Mouse (Mus musculus) embryonic facial prominence, embryonic 15.5 days (tissue): ENCODE data around the gene Arhgap4. TPM values are rescaled to one million over a fixed set of nuclear protein-coding genes. Genes with fewer than 3 reads are reported as not detected.

ENCODE experiments used
- polyA plus RNA-seq: library from polyadenylated mRNA; unstranded; fragments of >200 nt; fragmentation: Nextera tagmentation; extraction: Ambion mirVana; gene quantifications from 2 replicates; pipeline ENCODE4 v1.2.1, GENCODE M21; 2015

Arhgap4 gene
- polyA plus RNA-seq, 1 experiment from 2014 or later = 5.1 TPM

Other genes with a start within 250 kb of the Arhgap4 start
- 8.9 and 9.7 TPM in 2 replicates for gene Slc6a8, start 248.7 kb downstream of the Arhgap4 start, polyA plus RNA-seq
- 254 and 265 TPM in 2 replicates for gene Bcap31, start 205.7 kb downstream of the Arhgap4 start, polyA plus RNA-seq
- gene Abcd1, start 205.3 kb downstream of the Arhgap4 start, polyA plus RNA-seq = 19.4 and 20.2 TPM in 2 replicates
- 1.1 and 1.6 TPM in 2 replicates for gene Plxnb3, start 164.8 kb downstream of the Arhgap4 start, polyA plus RNA-seq
- 35.3 and 49.9 TPM in 2 replicates for gene Srpk3, start 147.5 kb downstream of the Arhgap4 start, polyA plus RNA-seq
- gene Idh3g, start 135.0 kb downstream of the Arhgap4 start, polyA plus RNA-seq = 193 and 199 TPM in 2 replicates
- gene Ssr4, start 134.8 kb downstream of the Arhgap4 start, polyA plus RNA-seq = 221 and 235 TPM in 2 replicates
- gene Pdzd4, start 96.9 kb downstream of the Arhgap4 start, polyA plus RNA-seq = 1.3 TPM in 2 replicates
- gene Avpr2, start 29.8 kb downstream of the Arhgap4 start, polyA plus RNA-seq = 0.11 and 0.16 TPM in 2 replicates
- 4.4 and 7.2 TPM in 2 replicates for gene L1cam, start 25.8 kb downstream of the Arhgap4 start, polyA plus RNA-seq
- gene Naa10, start 74 bp upstream of the Arhgap4 start, polyA plus RNA-seq = 115 and 120 TPM in 2 replicates
- gene Renbp, start 9.0 kb upstream of the Arhgap4 start, polyA plus RNA-seq = 33.1 and 42.3 TPM in 2 replicates
- 43.0 and 49.5 TPM in 2 replicates for gene Hcfc1, start 44.5 kb upstream of the Arhgap4 start, polyA plus RNA-seq
- gene Irak1, start 102.0 kb upstream of the Arhgap4 start, polyA plus RNA-seq = 63.9 and 73.2 TPM in 2 replicates
- gene Opn1mw, start 205.6 kb upstream of the Arhgap4 start, polyA plus RNA-seq = not detected in 2 replicates
- 11.9 and 12.1 TPM in 2 replicates for gene Mecp2, start 213.5 kb upstream of the Arhgap4 start, polyA plus RNA-seq
- not detected in 2 replicates for gene Tex28, start 246.0 kb upstream of the Arhgap4 start, polyA plus RNA-seq